Mouse (Mus musculus) bone marrow macrophage, adult 2 months (primary cell): Measurements from ENCODE around the gene Ak5.

Experiments used
- CTCF ChIP-seq: IDR thresholded peaks from 2 replicates; pipeline ENCODE4 v1.5.1; 2012; ENCODE audit warnings: low read depth, mild to moderate bottlenecking, low read length, moderate library complexity
- POLR2A ChIP-seq: IDR thresholded peaks from 2 replicates; pipeline ENCODE4 v1.6.1; 2012; ENCODE audit warnings: mild to moderate bottlenecking, low read depth, low read length, borderline replicate concordance

GRCm38 (mm10) chr3:152521054-152521453 lies 147.1 kb downstream of the Ak5 start:
- no peak for TF ChIP-seq CTCF
- TF ChIP-seq POLR2A = no peak
